Mouse (Mus musculus) neural tube, embryonic 11.5 days (tissue): ENCODE data around the gene Lmntd2. TPM values are rescaled to one million over a fixed set of nuclear protein-coding genes. Genes with fewer than 3 reads are reported as not detected.
"Not testable (repeated sequence)": the region's sequence is repeated elsewhere in the genome, so short reads cannot be mapped to it uniquely, and the experiment has no call there.

Experiments
- ATAC-seq: fragments of 200-750 bp; cut with Nextera tagmentation; 2 replicates; pipeline ENCODE4 v1.8.0; 2017; ENCODE audit warnings: moderate number of reproducible peaks, mild to moderate bottlenecking, moderate TSS enrichment, moderate library complexity; ENCODE audit not compliant: insufficient read depth, low FRiP score, low TSS enrichment
- DNase-seq: peaks from one replicate; pipeline ENCODE4 v3.0.0-alpha.2; 2015; ENCODE audit warnings: low spot score
- H3K27ac ChIP-seq: fragments of 300-500 bp; sonication (generic); 2 replicates; pipeline ENCODE4 v1.5.1; 2014; ENCODE audit warnings: low read depth, mild to moderate bottlenecking, low read length
- H3K27me3 ChIP-seq: fragments of 300-500 bp; sonication (generic); 2 replicates; pipeline ENCODE4 v1.6.1; 2014; ENCODE audit warnings: mild to moderate bottlenecking, low read length, mixed read lengths; ENCODE audit not compliant: control insufficient read depth, insufficient read depth
- H3K36me3 ChIP-seq: fragments of 300-500 bp; sonication (generic); 2 replicates; pipeline ENCODE4 v1.6.1; 2014; ENCODE audit warnings: mild to moderate bottlenecking, low read length, moderate library complexity, mixed read lengths; ENCODE audit not compliant: control insufficient read depth, insufficient read depth
- H3K4me1 ChIP-seq: fragments of 300-500 bp; sonication (generic); 2 replicates; pipeline ENCODE4 v1.6.1; 2014; ENCODE audit warnings: low read length, mixed read lengths; ENCODE audit not compliant: control insufficient read depth, insufficient read depth
- H3K4me2 ChIP-seq: fragments of 300-500 bp; sonication (generic); 2 replicates; pipeline ENCODE4 v1.6.1; 2014; ENCODE audit warnings: low read depth, mild to moderate bottlenecking, moderate library complexity
- H3K4me3 ChIP-seq: fragments of 300-500 bp; sonication (generic); 2 replicates; pipeline ENCODE4 v1.5.1; 2014; ENCODE audit warnings: low read depth, low read length
- H3K9ac ChIP-seq: fragments of 300-500 bp; sonication (generic); 2 replicates; pipeline ENCODE4 v1.6.1; 2014; ENCODE audit warnings: mild to moderate bottlenecking, low read length
- H3K9me3 ChIP-seq: fragments of 300-500 bp; sonication (generic); 2 replicates; pipeline ENCODE4 v1.6.1; 2016; ENCODE audit warnings: low read length; ENCODE audit not compliant: control insufficient read depth
- WGBS: fragments of 180-500 bp; shearing (Covaris S2); extraction: QIAGEN DNeasy Blood & Tissue Kit; methylation state at CpG from one replicate; pipeline ENCODE4 v1.1.7; 2014; 5-methylcytosine and 5-hydroxymethylcytosine counted together
- polyA plus RNA-seq: library from polyadenylated mRNA; unstranded; fragments of >200 nt; fragmentation: Nextera tagmentation; extraction: Ambion mirVana; gene quantifications from 2 replicates; pipeline ENCODE4 v1.2.1, GENCODE M21; 2014

Gene Lmntd2
- polyA plus RNA-seq = 1.9 and 2.0 TPM in 2 replicates

GRCm38 (mm10) chr7:141213605-141214235, at the start of gene Lmntd2:
TSS of gene Lmntd2 (minus strand) at chr7:141214080.
- no peak for DNase-seq
- H3K27me3 ChIP-seq = no peaks in the 10 kb centered on the region
- peaks cover 11% of the 10 kb centered on the region for H3K4me1 ChIP-seq
- peak within 1 kb of the TSS; percentile 75 for H3K9ac ChIP-seq
- no peaks in the 10 kb centered on the region for H3K9me3 ChIP-seq
- H3K27ac ChIP-seq = peak within 1 kb of the TSS; percentile 95
- no peak for ATAC-seq
- no peaks in the 10 kb centered on the region; the same call in 1 of the 2 replicates for H3K36me3 ChIP-seq
- WGBS = 93% methylated on average over 11 of the region's 11 CpGs
- peak within 1 kb of the TSS; percentile 70 for H3K4me3 ChIP-seq
- H3K4me2 ChIP-seq = peak within 1 kb of the TSS; percentile 80

- DNase-seq (no peak), ATAC-seq (no peak)
- H3K36me3 ChIP-seq = peaks cover 34% of the 10 kb centered on the region
- H3K9ac ChIP-seq = no peak overlapping the region
- WGBS = 85% methylated on average over 13 of the region's 13 CpGs
- H3K4me2 ChIP-seq = no peak overlapping the region
- no peak overlapping the region for H3K4me3 ChIP-seq
- H3K27me3 ChIP-seq = no peaks in the 10 kb centered on the region
- H3K27ac ChIP-seq = no peak overlapping the region
- H3K4me1 ChIP-seq = peaks cover 10% of the 10 kb centered on the region; the same call in 1 of the 2 replicates
- H3K9me3 ChIP-seq = no peaks in the 10 kb centered on the region
These were observed 49.8 kb upstream of the Lmntd2 start for GRCm38 (mm10) chr7:141263640-141264039.

- Histone ChIP-seq H3K27ac (no peak overlapping the region), H3K9ac (no peak overlapping the region), H3K9me3 (no peaks in the 10 kb centered on the region), H3K4me3 (no peak overlapping the region), H3K27me3 (no peaks in the 10 kb centered on the region), H3K4me2 (no peak overlapping the region), H3K4me1 (peaks cover 10% of the 10 kb centered on the region; the same call in 1 of the 2 replicates), H3K36me3 (peaks cover 51% of the 10 kb centered on the region)
- no peak for DNase-seq
- no peak for ATAC-seq
- 93% methylated on average over 3 of the region's 3 CpGs for WGBS
These were observed 47.6 kb upstream of the Lmntd2 start for GRCm38 (mm10) chr7:141261480-141261879.

- Histone ChIP-seq H3K4me3 (no peak overlapping the region), H3K27ac (no peak overlapping the region), H3K9ac (no peak overlapping the region), H3K9me3 (no peaks in the 10 kb centered on the region), H3K4me1 (no peaks in the 10 kb centered on the region), H3K36me3 (peaks cover 47% of the 10 kb centered on the region), H3K4me2 (no peak overlapping the region), H3K27me3 (no peaks in the 10 kb centered on the region)
- ATAC-seq = no peak
- peak; percentile 8 for DNase-seq
- 94% methylated on average over 10 of the region's 10 CpGs for WGBS
These were observed 42.3 kb upstream of the Lmntd2 start for GRCm38 (mm10) chr7:141256159-141256558.

- not testable (repeated sequence) for H3K4me1 ChIP-seq, H3K9ac ChIP-seq, H3K4me2 ChIP-seq, H3K9me3 ChIP-seq, ATAC-seq, H3K27me3 ChIP-seq, H3K4me3 ChIP-seq, H3K27ac ChIP-seq, DNase-seq
- H3K36me3 ChIP-seq = peaks cover 18% of the 10 kb centered on the region
- 93% methylated on average over 4 of the region's 4 CpGs for WGBS
These were observed 36.6 kb upstream of the Lmntd2 start for GRCm38 (mm10) chr7:141250486-141250885.

GRCm38 (mm10) chr7:141231551-141231950, 17.7 kb upstream of the Lmntd2 start:
- Histone ChIP-seq H3K4me2 (no peak overlapping the region), H3K27me3 (no peaks in the 10 kb centered on the region), H3K4me1 (peaks cover 7% of the 10 kb centered on the region), H3K9me3 (no peaks in the 10 kb centered on the region), H3K36me3 (peaks cover 19% of the 10 kb centered on the region), H3K4me3 (no peak overlapping the region), H3K9ac (no peak overlapping the region), H3K27ac (no peak overlapping the region)
- DNase-seq (no peak), ATAC-seq (no peak)
- 92% methylated on average over 9 of the region's 10 CpGs for WGBS

GRCm38 (mm10) chr7:141231111-141231510, 17.2 kb upstream of the Lmntd2 start:
- WGBS = 90% methylated on average over 3 of the region's 3 CpGs
- DNase-seq (peak; percentile 1), ATAC-seq (no peak)
- H3K27ac ChIP-seq = no peak overlapping the region
- no peak overlapping the region for H3K9ac ChIP-seq
- peaks cover 19% of the 10 kb centered on the region for H3K36me3 ChIP-seq
- peaks cover 7% of the 10 kb centered on the region for H3K4me1 ChIP-seq
- H3K27me3 ChIP-seq = no peaks in the 10 kb centered on the region
- no peak overlapping the region for H3K4me2 ChIP-seq
- no peaks in the 10 kb centered on the region for H3K9me3 ChIP-seq
- no peak overlapping the region for H3K4me3 ChIP-seq

GRCm38 (mm10) chr7:141230570-141230969, 16.7 kb upstream of the Lmntd2 start:
- ATAC-seq = no peak
- Histone ChIP-seq H3K9ac (no peak overlapping the region), H3K4me2 (no peak overlapping the region), H3K27me3 (no peaks in the 10 kb centered on the region), H3K27ac (no peak overlapping the region), H3K9me3 (no peaks in the 10 kb centered on the region), H3K36me3 (peaks cover 16% of the 10 kb centered on the region), H3K4me1 (peaks cover 7% of the 10 kb centered on the region), H3K4me3 (no peak overlapping the region)
- no peak for DNase-seq
- 84% methylated on average over 4 of the region's 4 CpGs for WGBS

GRCm38 (mm10) chr7:141229702-141230101, 15.8 kb upstream of the Lmntd2 start:
- peaks cover 7% of the 10 kb centered on the region for H3K4me1 ChIP-seq
- no peaks in the 10 kb centered on the region for H3K27me3 ChIP-seq
- peak overlapping the region; percentile 100 for H3K4me3 ChIP-seq
- H3K36me3 ChIP-seq = peaks cover 12% of the 10 kb centered on the region
- no peak overlapping the region for H3K27ac ChIP-seq
- DNase-seq = no peak
- H3K9me3 ChIP-seq = no peaks in the 10 kb centered on the region
- 68% methylated on average over 6 of the region's 6 CpGs for WGBS
- H3K4me2 ChIP-seq = peak overlapping the region; percentile 74
- no peak for ATAC-seq
- H3K9ac ChIP-seq = peak overlapping the region; percentile 96
